Mouse (Mus musculus) lung, postnatal 25 days (tissue): ENCODE results near the gene Il25.

Experiments used
- DNase-seq: peaks from one replicate; pipeline ENCODE4 v3.0.0; 2022; ENCODE audit warnings: low spot score

Il25 gene

DNA sequence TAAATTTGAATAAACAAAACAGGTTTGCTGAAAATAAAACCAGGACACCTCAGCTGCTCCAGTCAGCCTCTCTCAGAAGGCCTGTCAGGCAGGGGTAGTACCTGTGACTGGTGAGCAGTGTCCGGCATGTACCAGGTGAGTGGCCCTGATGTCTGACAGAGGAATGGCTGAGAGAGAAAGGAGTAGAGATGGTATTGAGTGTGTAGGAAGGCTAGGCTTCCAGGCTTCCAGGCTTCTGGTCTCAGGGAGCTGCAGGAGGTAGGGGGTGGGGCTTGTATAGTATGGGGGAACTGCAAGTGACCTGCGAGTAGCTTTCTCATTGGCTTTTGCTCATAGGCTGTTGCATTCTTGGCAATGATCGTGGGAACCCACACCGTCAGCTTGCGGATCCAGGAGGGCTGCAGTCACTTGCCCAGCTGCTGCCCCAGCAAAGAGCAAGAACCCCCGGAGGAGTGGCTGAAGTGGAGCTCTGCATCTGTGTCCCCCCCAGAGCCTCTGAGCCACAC, at the start of gene Il25:
Il25 (plus strand) TSS at position 51 of the 506 bp plus-strand sequence.
- no peak for DNase-seq

DNA sequence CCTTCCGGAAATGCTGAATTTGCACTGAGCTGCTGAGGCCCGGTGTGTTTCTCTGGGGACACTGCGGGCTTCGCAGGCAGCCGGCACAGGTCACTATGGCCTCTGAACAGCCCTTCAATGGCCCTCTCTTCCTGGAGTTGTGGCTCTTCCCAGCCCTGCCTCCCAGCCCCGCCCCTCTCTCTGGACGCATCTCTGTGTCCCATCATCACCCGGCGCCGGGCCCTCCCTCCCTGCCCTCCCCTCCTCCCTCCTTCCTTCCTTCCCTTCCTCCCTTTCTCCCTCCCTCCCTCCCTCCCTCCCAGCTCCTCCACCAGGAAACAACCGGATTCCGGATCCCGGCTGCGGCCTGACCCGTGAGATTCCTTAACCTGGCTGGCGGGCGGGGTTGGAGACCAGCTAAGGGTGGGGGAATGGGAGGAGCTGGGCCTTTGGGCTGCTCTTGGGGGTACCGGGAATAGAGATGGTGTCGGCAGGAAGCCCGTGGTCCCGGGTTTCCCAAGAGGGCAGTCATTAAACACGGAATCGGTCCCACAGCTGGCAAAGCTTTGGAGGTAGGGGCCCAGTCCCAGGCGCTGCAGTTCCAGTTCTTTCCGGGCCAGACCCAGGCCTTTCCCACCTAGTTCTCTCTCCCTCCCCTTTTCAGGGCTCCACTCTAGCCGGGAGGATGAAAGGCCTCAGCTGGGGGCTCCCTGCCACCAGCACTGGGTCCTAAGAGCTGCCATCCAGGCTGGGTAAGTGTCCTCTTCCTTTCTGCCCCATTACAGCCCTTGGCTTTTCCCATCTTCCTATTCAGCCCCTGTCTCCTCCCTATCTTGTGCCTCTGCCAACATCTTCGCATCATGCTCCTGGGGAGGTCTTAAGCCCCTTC, 49.1 kb upstream of the Il25 start, which contains the start of the genes Bcl2l2 and Gm20521:
Bcl2l2 (plus strand) TSS at position 224 of the 868 bp plus-strand sequence.
Gm20521 (plus strand) TSS at position 288 of the 868 bp plus-strand sequence.
- peak; percentile 82 for DNase-seq

DNA sequence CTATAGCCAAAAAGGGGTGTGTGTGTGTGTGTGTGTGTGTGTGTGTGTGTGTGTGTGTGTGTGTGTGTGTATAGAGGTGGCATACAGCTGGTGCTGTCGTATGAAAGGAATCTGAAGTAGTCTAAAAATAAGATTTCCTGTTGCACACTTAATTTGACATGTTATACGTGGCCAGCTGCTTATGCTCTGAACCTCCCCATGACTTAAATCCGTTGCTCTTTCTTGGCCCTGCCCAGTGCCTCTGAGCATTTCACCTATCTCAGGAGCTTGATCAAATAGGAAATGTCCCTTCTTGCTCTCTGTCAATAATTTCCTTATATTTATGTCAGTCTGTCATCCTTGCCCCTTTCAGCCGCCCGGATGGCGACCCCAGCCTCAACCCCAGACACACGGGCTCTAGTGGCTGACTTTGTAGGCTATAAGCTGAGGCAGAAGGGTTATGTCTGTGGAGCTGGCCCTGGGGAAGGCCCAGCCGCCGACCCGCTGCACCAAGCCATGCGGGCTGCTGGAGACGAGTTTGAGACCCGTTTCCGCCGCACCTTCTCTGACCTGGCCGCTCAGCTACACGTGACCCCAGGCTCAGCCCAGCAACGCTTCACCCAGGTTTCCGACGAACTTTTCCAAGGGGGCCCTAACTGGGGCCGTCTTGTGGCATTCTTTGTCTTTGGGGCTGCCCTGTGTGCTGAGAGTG, 48.3 kb upstream of the Il25 start:
- no peak for DNase-seq

DNA sequence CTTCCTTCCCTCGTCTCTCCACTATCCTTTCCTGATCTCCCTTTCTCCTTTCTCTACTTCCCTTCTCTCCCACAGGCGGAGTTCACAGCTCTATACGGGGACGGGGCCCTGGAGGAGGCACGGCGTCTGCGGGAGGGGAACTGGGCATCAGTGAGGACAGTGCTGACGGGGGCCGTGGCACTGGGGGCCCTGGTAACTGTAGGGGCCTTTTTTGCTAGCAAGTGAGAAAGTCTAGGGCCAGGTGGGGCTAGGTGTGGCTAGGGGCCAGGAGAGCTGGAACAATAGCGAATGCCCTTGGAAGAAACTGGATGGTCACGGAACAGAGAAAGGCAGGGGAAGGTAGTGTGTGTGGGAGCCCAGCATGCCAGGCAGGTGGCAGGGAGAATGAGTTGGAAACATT, 47.2 kb upstream of the Il25 start:
- no peak for DNase-seq

DNA sequence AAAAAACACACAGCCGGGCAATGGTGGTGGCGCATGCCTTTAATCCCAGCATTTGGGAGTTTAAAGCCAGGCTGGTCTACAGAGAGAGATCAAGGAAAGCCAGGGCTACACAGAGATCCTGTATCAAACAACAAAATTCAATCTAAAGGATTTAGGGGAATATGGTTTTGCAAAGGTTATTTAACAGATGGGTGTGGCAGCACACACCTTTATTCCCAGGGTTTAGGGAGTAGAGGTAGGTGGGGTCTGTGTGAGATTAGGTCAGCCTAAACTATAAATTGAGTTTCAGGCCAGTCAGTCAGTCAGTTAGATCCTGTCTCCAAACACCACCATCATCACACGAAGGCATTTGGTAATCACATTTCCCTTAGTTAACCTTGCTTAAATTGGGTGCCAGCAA, 40.3 kb upstream of the Il25 start, which contains the start of gene Pabpn1:
Pabpn1 (plus strand) TSS at position 301 of the 400 bp plus-strand sequence.
- no peak for DNase-seq

DNA sequence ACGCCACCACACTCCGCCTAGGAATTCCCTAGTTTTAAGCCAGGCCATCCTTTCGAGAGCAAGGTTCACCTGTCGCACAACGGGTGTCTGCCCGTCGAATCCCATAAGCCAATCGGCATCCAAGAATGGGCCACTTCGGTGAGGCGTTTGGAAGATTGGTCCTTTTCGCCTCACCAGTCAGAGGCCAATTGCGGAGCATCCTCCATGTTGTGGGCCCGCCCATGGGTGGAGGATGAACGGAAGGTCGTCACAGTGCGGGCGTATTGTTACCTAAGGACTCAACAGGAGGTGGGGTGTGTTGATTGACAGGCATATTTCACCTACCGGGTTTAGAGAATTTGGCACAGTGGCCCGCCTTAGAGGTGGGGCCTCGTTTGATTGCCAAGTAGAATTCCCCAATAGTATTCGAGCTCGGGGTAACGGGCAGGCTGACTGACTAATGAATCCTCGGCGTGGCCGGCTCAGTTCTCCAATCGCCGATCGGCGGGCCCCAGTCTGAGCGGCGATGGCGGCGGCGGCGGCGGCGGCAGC, 38.8 kb upstream of the Il25 start:
- DNase-seq, result peak; percentile 99

DNA sequence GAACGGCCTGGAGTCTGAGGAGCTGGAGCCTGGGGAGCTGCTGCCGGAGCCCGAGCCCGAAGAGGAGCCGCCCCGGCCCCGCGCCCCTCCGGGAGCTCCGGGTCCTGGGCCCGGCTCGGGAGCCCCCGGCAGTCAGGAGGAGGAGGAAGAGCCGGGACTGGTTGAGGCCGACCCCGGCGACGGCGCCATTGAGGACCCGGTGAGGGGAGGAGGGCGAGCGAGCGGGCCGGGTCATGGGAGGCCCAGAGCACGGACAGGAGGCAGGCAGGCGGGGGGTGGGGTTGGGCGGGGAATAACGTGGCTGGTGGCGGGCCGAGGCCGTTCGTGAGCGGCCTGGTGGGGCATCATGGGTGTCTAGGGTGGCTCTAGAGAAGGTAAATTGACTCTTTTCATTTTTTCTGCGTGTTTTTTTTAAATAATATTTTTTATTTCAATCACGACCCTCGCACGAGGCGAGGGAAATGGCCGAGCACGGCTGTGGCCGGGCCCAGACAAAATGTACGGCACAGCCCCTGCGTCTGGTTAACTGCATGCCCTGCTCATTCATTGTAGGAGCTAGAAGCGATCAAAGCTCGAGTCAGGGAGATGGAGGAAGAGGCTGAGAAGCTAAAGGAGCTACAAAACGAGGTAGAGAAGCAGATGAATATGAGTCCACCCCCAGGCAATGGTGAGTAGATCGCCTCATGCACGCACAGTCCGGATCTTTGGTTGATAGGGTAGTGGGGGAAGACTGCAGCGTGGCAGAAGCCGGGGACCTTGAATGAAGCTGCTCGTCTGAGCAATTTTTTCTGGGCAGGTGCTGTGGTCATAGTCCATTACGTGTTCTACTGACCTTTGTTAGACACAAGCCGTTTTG, 38.0 kb upstream of the Il25 start:
- peak; percentile 53 for DNase-seq

DNA sequence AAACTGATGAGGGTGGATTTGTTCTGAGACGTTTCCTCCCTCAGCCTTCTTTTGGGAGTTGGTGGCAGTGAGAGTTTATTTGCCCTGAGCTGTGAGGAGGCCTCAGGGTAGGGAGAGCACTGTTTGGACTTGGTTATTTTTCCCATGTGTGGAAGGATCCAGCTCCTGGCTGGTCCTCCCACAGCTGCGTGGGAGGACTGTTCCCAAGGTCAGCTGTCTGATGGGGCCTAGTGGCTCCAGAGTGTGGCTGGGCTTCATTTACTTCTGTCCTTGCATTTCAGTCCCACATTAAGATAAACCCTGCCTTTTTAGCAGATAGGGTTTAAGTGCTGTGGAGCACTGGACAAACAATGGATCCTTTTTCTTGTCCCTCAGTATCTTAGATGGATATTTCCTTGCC, 35.0 kb upstream of the Il25 start:
- DNase-seq, result no peak

DNA sequence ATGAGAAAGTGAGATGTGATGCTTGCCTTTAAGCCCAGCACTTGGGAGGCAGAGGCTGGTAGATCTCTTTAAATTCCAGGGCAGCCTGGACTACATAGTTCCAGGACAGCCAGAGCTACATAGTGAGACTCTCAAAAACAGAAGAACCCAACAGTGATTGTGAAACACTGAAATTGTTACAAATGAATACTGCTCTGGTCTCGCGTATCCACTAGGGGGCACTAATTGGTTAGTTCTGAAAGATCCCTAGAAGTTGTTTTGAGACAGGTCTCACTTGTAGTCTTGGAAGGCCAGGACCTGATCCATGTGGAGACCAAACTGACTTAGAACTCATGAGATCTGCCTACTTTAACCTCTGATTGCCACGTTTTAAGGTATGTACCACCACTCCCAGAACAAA, 32.1 kb upstream of the Il25 start:
- peak; percentile 88 for DNase-seq

DNA sequence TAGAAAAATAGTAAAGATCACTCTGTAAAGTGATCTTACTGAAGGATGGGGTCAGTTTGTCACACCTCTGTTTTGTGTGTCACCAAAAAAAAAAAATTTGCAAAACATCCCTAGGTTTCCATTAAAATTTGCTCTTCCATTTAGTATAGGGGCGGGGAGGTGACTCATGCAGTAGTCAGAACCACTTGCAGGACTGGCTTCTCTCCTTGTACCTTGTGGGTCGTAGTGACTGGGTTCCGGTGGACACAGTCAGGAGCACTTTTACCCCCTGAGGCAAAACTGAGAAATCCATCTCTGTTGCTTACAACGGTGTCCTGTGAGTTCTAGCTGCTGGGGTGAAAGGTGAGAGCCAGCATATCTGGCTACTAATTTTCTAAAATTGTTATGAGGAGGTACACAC, 28.9 kb upstream of the Il25 start:
- DNase-seq, result no peak

DNA sequence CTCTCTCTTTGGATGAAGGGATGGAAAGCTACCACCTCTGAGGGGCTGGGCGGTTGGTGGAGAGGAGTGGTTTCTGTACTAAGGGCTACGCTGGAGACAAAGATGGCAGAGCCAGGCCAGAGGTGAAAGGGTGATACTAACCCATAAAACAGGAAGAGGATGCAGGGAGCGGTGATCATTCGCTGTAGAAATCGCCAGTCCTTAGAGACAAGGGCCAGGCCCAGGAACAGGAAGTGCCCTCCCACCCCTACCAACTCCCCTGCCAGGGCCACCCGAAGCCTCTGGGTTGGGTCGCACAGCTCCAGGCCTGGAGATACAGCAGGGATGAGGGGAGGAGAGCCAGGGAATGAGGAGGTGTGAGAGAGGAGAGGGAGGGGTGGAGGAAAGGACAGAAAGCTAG, 23.8 kb upstream of the Il25 start:
- peak; percentile 18 for DNase-seq

DNA sequence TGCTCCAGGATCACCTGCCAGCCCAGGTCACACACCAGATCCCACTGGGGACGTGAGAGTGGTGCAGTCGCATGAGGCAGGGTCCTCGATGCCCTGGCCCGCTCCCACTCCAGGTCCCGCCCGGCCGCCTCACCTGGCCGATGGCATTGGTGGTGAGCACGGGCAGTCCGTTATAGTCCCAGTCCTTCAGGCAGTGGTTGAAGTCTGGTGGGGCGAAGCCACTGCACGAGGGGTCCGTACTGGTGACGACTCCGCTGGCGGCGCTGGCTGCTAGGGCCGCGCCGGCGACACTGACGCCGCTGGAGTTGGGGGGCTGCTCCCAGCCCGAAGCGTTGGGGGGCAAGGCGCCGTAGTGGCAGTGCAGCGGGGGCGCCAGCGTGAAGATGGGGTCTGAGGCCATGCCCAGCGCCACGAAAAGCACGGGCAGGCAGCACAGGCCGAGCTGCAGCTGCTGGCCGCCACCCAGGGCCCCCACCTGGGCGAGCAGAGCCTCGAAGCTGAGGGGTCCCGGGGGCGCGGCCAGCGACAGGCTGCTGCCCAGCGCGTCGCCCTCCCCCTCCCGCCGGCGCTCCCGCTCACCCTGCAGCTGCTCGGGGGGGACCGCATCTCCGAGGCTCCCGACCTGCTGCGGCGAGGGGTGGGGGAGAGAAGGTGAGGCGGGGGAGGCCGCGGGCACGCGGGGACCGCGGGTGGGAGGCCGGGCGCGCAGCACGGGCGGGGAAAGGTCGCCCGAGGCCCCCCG, 20.2 kb upstream of the Il25 start:
- no peak for DNase-seq

DNA sequence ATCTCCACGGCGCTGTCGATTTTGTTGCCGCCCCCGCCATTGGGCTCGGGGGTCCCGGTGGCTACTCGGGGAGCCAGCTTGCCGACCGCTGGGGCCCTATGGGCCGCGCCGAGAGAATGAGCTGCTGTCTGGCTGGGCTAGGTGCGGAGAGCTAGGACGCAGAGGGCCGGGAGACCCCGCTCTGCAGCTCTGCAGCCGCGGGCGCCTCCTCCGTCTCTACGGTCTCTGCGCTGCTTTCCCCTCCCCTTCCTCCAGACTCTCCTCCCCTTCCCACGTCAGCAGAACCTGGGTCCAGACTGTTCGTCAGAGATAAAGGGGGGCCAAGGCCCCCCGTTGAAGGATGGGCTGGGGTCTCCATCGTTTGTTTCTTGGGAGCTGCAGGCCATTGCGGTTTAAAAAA, 19.6 kb upstream of the Il25 start, which contains the start of gene Slc22a17:
Slc22a17 (minus strand) TSS at position 247 of the 400 bp plus-strand sequence.
- DNase-seq, result peak; percentile 66

DNA sequence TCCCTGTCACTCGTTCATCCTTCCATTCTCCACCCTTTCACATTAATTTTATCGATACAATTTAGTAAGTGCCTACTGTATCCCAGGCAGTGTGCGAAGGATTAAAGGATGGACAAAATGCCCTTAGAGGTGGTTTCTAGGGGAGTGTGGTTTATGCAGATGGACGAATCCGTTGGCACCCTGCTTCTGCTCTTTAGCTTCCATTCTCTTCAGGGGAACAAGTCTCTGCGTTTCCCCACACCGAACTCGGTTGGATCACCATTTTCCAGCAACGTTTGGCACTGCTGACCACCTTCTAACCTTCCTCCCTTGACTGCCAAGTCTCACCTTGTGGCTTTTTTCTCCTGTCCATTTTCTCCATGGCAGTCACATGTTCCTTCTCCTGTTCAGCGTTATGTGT, 19.2 kb upstream of the Il25 start:
- DNase-seq, result no peak

DNA sequence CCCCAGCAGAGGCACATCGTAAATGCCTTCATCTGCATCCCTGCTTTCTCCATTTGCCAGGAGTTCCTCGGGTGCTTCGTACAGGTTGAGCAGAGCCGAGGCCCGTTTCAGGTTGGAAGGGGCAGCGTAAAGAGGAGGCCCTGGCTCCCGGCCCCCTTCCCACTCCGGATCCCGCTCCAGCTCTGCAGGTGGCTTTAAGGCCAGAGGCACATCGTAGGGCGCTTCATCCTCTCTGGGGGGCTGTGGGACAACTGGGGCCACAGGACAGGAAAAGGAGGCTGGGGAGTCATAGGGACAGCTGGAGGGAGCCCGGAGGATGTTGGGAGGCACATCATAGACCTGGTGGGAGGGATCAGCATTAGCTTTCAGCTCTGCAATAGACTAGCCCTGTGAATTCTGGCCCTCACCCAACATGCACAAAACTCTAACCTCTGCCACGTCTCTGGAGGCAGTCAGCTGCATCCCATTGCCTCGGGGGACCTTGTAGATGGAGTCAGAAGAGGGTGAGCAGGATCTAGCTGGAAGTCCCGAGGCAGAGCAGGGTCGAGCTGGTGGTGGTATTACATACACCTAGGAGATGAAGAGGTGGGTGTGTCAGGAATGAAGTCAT, 12.3 kb upstream of the Il25 start:
- no peak for DNase-seq

DNA sequence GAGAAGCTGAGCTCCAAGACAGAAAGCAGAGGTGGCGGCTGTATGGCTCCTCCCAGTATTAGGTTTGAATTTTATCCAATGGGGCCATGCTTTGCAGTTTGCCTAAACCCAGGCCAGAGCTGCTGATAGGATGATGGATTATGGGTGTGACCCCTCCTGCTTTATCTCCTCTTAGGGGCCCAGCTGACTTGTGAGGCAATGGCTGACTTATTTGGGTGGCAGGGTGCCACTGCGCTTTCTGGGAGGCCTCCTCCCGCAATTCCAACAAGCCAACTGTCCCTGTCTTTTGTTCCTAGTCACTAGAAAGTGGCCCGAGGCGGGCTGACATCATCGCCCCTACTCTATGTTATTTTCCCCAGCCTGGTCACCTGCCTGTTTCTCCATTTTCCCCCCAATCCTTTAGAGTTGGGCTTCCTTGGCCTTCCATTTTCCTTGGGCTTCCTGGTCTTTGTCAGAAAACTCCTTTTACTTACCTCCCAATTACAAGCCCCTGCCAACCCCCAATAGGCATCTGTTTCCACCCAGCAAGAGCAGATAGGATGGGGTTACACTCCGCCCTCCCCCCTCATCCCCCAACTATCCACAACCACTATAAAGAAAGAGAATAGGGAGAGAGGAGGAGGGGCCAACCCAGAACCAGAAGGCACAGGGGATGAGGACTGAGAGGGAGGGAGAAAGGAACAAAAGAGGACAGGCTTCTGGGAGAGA, 7.7 kb upstream of the Il25 start:
- DNase-seq, result peak; percentile 26

DNA sequence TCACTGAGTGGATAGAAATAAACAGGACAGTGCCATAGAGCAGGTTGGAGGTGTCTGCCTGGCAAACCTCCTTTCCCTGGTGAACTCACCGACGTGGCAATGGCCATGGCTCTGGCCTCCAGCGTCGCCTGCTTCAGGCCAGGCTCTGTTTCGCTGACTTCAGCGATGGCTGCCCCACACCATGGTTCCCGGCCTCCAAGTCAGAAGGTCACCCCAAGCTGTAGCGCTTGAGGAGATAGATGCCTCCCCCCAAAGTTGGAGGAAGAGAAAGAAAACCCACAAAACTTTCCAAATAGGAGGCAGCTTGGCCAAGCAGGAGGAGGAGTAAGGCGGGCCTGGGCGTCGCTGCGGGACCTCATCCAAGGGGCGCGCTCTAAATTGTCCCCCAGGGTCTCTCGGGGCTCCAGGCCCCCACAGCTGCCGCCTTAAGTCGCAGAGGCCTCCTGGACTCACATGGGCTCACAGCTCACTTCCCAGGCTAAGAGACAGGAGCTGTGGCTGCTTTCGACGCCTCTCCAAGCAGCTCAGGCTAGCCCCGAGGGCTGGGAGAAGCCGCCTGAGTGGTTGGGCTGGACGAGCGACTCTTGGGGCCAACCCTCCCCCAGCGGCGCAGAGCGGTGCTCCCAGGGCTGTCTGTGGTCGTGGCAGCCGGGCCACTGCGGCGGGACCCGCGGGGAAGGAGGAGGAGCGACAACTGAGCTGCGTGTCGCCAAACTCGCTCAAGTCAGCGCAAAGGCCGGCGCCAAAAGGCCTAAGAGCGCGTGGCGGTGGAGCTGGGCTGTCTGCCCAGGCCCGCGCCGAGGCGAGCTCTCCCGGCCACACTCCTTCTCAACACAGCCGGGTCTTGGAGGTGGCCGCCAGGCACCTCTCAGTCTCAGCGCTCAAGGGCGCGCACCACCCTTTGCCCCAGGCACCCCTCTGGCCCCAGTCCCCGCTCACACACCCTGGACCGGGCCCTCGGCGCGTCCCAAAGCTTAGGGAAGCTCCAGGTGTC, 6.8 kb upstream of the Il25 start, which contains the start of gene Efs:
Efs (minus strand) TSS at position 778 of the 994 bp plus-strand sequence.
- peak; percentile 24 for DNase-seq

DNA sequence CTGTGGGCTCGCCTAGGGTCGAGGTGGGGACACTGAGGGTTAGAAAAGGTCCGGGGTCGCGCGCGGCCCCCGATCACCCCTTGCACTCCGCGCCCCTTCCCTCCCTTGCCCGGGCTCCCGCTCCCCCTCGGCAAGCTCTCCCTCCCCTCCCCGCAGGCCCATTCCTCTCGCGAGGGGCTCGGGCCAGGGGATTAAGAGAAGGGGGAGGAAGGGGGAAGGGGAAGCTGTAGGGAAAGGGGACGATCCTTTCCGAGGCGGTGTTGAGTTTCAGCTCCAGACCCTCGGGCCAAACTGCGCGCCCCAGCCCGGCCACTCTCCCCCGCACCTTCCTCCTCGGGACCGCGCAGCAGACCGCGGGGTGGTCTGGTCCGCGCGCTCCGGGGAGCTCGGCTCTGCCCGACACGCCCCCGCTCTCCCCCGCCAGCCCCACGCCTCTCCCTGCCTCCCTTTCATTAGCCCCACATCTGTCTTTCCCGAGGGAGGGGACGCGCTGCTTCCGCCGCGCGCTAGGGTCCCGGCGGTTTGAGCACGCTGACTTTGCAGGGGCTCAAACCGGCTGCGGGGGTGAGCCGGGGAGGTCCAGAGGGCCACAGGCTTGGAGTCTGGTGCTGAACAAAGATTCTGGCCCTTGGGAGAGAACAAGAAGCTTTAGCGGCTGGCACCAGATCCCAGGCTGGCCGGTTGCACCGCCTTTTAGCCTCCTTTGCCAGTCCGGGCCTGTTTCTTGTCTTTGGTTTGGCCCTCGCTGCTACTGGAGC, 5.9 kb upstream of the Il25 start:
- peak; percentile 21 for DNase-seq
